Mouse (Mus musculus): ENCODE results near the gene Csrnp3.

DNA sequence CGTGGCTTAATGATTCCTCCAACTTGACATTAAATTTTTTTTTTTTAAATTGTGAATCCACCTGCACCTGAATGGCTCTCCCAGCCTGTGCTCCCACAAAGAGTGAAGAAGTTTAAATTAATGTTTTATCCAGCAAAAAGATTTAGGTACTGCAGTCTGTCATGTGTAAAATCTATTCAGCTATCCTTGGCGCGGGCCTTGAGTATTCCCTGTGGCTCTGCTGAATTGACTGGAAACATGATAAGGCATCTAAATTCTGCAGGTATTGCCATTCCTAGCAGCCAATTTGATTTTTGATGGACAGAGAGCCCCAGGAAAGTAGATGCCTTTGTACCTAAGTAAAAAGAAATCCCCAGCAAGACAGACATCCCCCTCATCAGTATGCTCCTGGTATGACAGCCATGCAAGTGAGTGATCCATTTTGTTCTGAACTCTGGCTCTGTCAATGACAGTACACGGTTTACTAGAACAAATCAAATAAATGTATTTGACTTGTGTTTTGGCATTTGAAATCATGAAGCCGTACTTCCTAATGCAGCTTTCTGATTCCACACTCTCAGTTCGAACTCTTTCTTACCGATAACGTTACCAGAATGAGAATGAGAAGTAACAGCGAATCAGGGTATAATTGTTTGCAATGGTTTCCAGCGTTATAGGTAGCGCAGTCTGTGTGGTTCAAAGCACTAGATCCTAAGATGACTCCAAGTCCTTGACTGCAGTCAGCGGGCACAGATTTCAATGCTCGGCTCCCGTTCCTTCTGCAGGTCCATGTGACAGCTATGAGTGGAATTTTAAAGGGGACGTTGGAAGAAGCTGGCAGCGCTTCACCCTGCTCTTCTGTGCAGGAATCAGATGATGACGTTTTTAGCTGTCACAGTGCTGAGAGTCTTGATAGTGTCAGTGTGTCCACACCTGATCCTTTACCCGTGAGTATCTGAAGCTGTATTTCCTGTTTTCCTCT lies 14.5 kb downstream of the Csrnp3 start:
- TF ChIP-seq CTCF (IDR thresholded peaks at IDR 0.05; ENCODE audit: control insufficient read depth, insufficient read depth, insufficient read length) (no peak), MYOD1 (IDR thresholded peaks at IDR 0.05; ENCODE audit: control insufficient read depth, insufficient read length, low read depth) (no peak), USF1 (IDR thresholded peaks at IDR 0.05; ENCODE audit: low read depth) (no peak), MYOG (IDR thresholded peaks at IDR 0.05; ENCODE audit: control insufficient read depth, extremely low read depth, insufficient read length) (no peak), MAX (IDR thresholded peaks at IDR 0.05) (no peak), CEBPB (IDR thresholded peaks at IDR 0.05; ENCODE audit: low read depth) (no peak), FOSL1 (IDR thresholded peaks at IDR 0.05; ENCODE audit: insufficient read depth, low read length, poor library complexity, severe bottlenecking) (no peak)
